Mouse (Mus musculus) embryo, embryonic 11.5 days (tissue): Measurements from ENCODE around the gene Uhrf1bp1.

Experiments
- DNase-seq: peaks from one replicate; pipeline ENCODE4 v3.0.0-alpha.2; 2012; ENCODE audit warnings: low read depth, low spot score

Gene Uhrf1bp1

GRCm38 (mm10) chr17:27947155-27947554 is 90.9 kb downstream of the Uhrf1bp1 start:
- no peak for DNase-seq
